Mouse (Mus musculus): Measurements from ENCODE around the gene Ffar2. TPM values are rescaled to one million over a fixed set of nuclear protein-coding genes. Genes with fewer than 3 reads are reported as not detected.

The Ffar2 gene
- 0.35 and 0.46 TPM in 2 replicates for polyA plus RNA-seq (2015; fragmentation: Nextera tagmentation; extraction: Ambion mirVana)

- no peak for DNase-seq
- Histone ChIP-seq H3K4me3 (replicated peaks) (no peak within 1 kb of the TSS), H3K4me2 (no peak within 1 kb of the TSS), H3K9ac (no peak within 1 kb of the TSS), H3K27ac (no peak within 1 kb of the TSS), H3K36me3 (no peaks in the 10 kb centered on the region), H3K4me1 (replicated peaks) (peaks cover 17% of the 10 kb centered on the region), H3K9me3 (replicated peaks) (no peaks in the 10 kb centered on the region), H3K27me3 (no peaks in the 10 kb centered on the region)
- ATAC-seq (ENCODE audit: low read depth), result no peak
- WGBS (ENCODE audit: insufficient replicate concordance), result 81% methylated on average over 18 of the region's 18 CpGs
Measured at GRCm38 (mm10) chr7:30823675-30824074, at the start of gene Ffar2. Ffar2 (minus strand) TSS chr7:30823775.

GRCm38 (mm10) chr7:30873083-30873482 lies 49.5 kb upstream of the Ffar2 start:
- WGBS (ENCODE audit: insufficient replicate concordance), result 12% methylated on average over 15 of the region's 15 CpGs
- DNase-seq (peak; percentile 20), ATAC-seq (ENCODE audit: low read depth) (no peak)
- Histone ChIP-seq H3K4me3 (replicated peaks) (no peak overlapping the region), H3K4me2 (peak overlapping the region; percentile 30; the same call in 1 of the 2 replicates), H3K9ac (no peak overlapping the region), H3K9me3 (replicated peaks) (no peaks in the 10 kb centered on the region), H3K27me3 (peaks cover 4% of the 10 kb centered on the region), H3K4me1 (replicated peaks) (no peaks in the 10 kb centered on the region), H3K36me3 (no peaks in the 10 kb centered on the region), H3K27ac (no peak overlapping the region)

- H3K9ac ChIP-seq, result no peak overlapping the region
- WGBS (ENCODE audit: insufficient replicate concordance), result 48% methylated on average over 8 of the region's 8 CpGs
- no peaks in the 10 kb centered on the region for H3K27me3 ChIP-seq
- ATAC-seq (ENCODE audit: low read depth) (no peak), DNase-seq (no peak)
- H3K4me3 ChIP-seq (replicated peaks), result no peak overlapping the region
- no peak overlapping the region for H3K4me2 ChIP-seq
- 0 out of 2 replicates have a peak, but pooled peaks cover 7% of the 10 kb centered on the region for H3K4me1 ChIP-seq (replicated peaks)
- H3K27ac ChIP-seq, result no peak overlapping the region
- no peaks in the 10 kb centered on the region for H3K9me3 ChIP-seq (replicated peaks)
- no peaks in the 10 kb centered on the region for H3K36me3 ChIP-seq
Measured at GRCm38 (mm10) chr7:30863386-30863785, 39.8 kb upstream of the Ffar2 start.

- H3K9ac ChIP-seq, result no peak within 1 kb of the TSS
- no peak within 1 kb of the TSS for H3K4me3 ChIP-seq (replicated peaks)
- no peaks in the 10 kb centered on the region for H3K36me3 ChIP-seq
- 72% methylated on average over 12 of the region's 12 CpGs for WGBS (ENCODE audit: insufficient replicate concordance)
- 0 out of 2 replicates have a peak, but pooled peaks cover 7% of the 10 kb centered on the region for H3K4me1 ChIP-seq (replicated peaks)
- no peak within 1 kb of the TSS for H3K27ac ChIP-seq
- ATAC-seq (ENCODE audit: low read depth) (no peak), DNase-seq (no peak)
- H3K27me3 ChIP-seq, result no peaks in the 10 kb centered on the region
- no peaks in the 10 kb centered on the region for H3K9me3 ChIP-seq (replicated peaks)
- H3K4me2 ChIP-seq, result no peak within 1 kb of the TSS
Measured at GRCm38 (mm10) chr7:30861464-30861863, 37.9 kb upstream of the Ffar2 start, which contains the start of gene Ffar1. Ffar1 (minus strand) TSS chr7:30861564.

GRCm38 (mm10) chr7:30859635-30860402 lies 36.2 kb upstream of the Ffar2 start:
- Histone ChIP-seq H3K27me3 (no peaks in the 10 kb centered on the region), H3K4me1 (replicated peaks) (0 out of 2 replicates have a peak, but pooled peaks cover 7% of the 10 kb centered on the region), H3K9me3 (replicated peaks) (no peaks in the 10 kb centered on the region), H3K36me3 (no peaks in the 10 kb centered on the region), H3K27ac (no peak overlapping the region), H3K4me3 (replicated peaks) (no peak overlapping the region), H3K4me2 (peak overlapping the region; percentile 32; the same call in 1 of the 2 replicates), H3K9ac (no peak overlapping the region)
- ATAC-seq (ENCODE audit: low read depth), result peak; percentile 55; the same call in 1 of the 2 replicates
- WGBS (ENCODE audit: insufficient replicate concordance), result 4% methylated on average over 15 of the region's 16 CpGs
- DNase-seq, result peak; percentile 40

- Histone ChIP-seq H3K9ac (no peak overlapping the region), H3K4me3 (replicated peaks) (no peak overlapping the region), H3K4me1 (replicated peaks) (0 out of 2 replicates have a peak, but pooled peaks cover 7% of the 10 kb centered on the region), H3K27me3 (no peaks in the 10 kb centered on the region), H3K36me3 (no peaks in the 10 kb centered on the region), H3K9me3 (replicated peaks) (no peaks in the 10 kb centered on the region), H3K4me2 (no peak overlapping the region), H3K27ac (no peak overlapping the region)
- DNase-seq, result peak; percentile 32
- ATAC-seq (ENCODE audit: low read depth), result peak; percentile 43; the same call in 1 of the 2 replicates
Measured at GRCm38 (mm10) chr7:30859290-30859634, 35.7 kb upstream of the Ffar2 start.

GRCm38 (mm10) chr7:30857746-30858145 lies 34.2 kb upstream of the Ffar2 start:
- Histone ChIP-seq H3K4me1 (replicated peaks) (0 out of 2 replicates have a peak, but pooled peaks cover 7% of the 10 kb centered on the region), H3K9me3 (replicated peaks) (no peaks in the 10 kb centered on the region), H3K36me3 (no peaks in the 10 kb centered on the region), H3K27me3 (no peaks in the 10 kb centered on the region), H3K9ac (no peak overlapping the region), H3K4me3 (replicated peaks) (no peak overlapping the region), H3K4me2 (no peak overlapping the region), H3K27ac (no peak overlapping the region)
- 51% methylated on average over 1 of the region's 1 CpGs for WGBS (ENCODE audit: insufficient replicate concordance)
- no peak for DNase-seq
- ATAC-seq (ENCODE audit: low read depth), result no peak

- Histone ChIP-seq H3K9ac (no peak within 1 kb of the TSS), H3K27ac (no peak within 1 kb of the TSS), H3K4me3 (replicated peaks) (no peak within 1 kb of the TSS), H3K4me2 (no peak within 1 kb of the TSS), H3K4me1 (replicated peaks) (0 out of 2 replicates have a peak, but pooled peaks cover 7% of the 10 kb centered on the region), H3K36me3 (no peaks in the 10 kb centered on the region), H3K9me3 (replicated peaks) (no peaks in the 10 kb centered on the region), H3K27me3 (no peaks in the 10 kb centered on the region)
- ATAC-seq (ENCODE audit: low read depth), result no peak
- no peak for DNase-seq
- WGBS (ENCODE audit: insufficient replicate concordance), result 60% methylated on average over 6 of the region's 6 CpGs
Measured at GRCm38 (mm10) chr7:30856078-30856477, 32.5 kb upstream of the Ffar2 start, which contains the start of gene Ffar3. Ffar3 (minus strand) TSS chr7:30856178.

- Histone ChIP-seq H3K9ac (no peak overlapping the region), H3K27ac (no peak overlapping the region), H3K4me3 (replicated peaks) (no peak overlapping the region), H3K27me3 (no peaks in the 10 kb centered on the region), H3K4me2 (no peak overlapping the region), H3K36me3 (no peaks in the 10 kb centered on the region), H3K9me3 (replicated peaks) (no peaks in the 10 kb centered on the region), H3K4me1 (replicated peaks) (no peaks in the 10 kb centered on the region; the same call in 1 of the 2 replicates)
- ATAC-seq (ENCODE audit: low read depth) (no peak), DNase-seq (no peak)
- 59% methylated on average over 1 of the region's 1 CpGs for WGBS (ENCODE audit: insufficient replicate concordance)
Measured at GRCm38 (mm10) chr7:30851421-30851820, 27.8 kb upstream of the Ffar2 start.

- DNase-seq, result no peak
Measured at GRCm38 (mm10) chr7:30847934-30848333, 24.4 kb upstream of the Ffar2 start.

GRCm38 (mm10) chr7:30847386-30847785 lies 23.8 kb upstream of the Ffar2 start:
- Histone ChIP-seq H3K27ac (no peak overlapping the region), H3K4me2 (no peak overlapping the region), H3K4me1 (replicated peaks) (peaks cover 11% of the 10 kb centered on the region), H3K9ac (no peak overlapping the region), H3K27me3 (no peaks in the 10 kb centered on the region), H3K4me3 (replicated peaks) (no peak overlapping the region), H3K9me3 (replicated peaks) (no peaks in the 10 kb centered on the region), H3K36me3 (no peaks in the 10 kb centered on the region)
- 57% methylated on average over 5 of the region's 5 CpGs for WGBS (ENCODE audit: insufficient replicate concordance)
- DNase-seq (no peak), ATAC-seq (ENCODE audit: low read depth) (no peak)

More at GRCm38 (mm10) chr7:30847934-30848333, 24.4 kb upstream of the Ffar2 start:
- H3K36me3 ChIP-seq, result no peaks in the 10 kb centered on the region
- H3K9ac ChIP-seq, result no peak overlapping the region
- no peak overlapping the region for H3K27ac ChIP-seq
- H3K9me3 ChIP-seq (replicated peaks), result no peaks in the 10 kb centered on the region
- no peaks in the 10 kb centered on the region for H3K27me3 ChIP-seq
- H3K4me2 ChIP-seq, result no peak overlapping the region
- peaks cover 11% of the 10 kb centered on the region for H3K4me1 ChIP-seq (replicated peaks)
- no peak for ATAC-seq (ENCODE audit: low read depth)
- 57% methylated on average over 6 of the region's 6 CpGs for WGBS (ENCODE audit: insufficient replicate concordance)
- no peak overlapping the region for H3K4me3 ChIP-seq (replicated peaks)
